ENCODE assay signal across 8 mouse cellular contexts in the genomic region with DNA sequence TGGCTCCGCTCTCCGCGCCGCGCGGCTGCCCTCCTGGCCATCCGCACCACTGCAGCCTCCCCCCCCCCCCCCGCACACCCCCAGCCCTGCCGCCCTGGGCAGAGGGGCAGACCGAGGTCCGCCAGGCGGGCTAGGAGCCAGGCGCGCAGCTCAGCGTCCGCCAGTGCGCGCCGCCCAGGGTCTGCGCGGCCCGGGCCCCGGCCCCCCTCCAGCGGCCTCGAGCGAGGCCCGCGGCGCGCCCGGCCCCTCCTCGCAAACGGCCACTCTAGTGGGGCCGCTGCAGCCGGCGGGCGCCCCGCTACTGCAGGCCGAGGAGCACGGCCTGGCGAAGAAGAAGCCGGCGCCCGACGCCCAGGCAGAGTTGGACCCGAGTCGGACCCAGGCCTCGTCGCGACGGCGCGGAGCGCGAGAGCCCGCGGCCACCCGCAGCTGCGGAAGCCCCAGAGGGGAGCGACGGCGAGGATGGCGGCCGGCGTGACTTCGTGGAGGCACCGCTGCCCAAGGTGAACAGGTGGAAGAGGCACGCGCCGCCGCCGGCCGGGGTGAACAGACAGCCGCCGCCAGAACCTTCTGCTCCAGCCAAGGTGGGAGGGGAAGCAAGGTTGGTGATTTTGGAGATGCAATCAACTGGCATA. TPM values are rescaled to one million over a fixed set of nuclear protein-coding genes. Genes with fewer than 3 reads are reported as not detected.
DNase-seq lines count a peak whose midpoint lies in the region; ATAC-seq lines count a peak whose summit lies in the region.

No protein-coding gene starts in this region.

- DNase-seq in adrenal gland, postnatal 25 days: peak; percentile 1
- DNase-seq in adrenal gland, adult 2 months: no peak
- peak; percentile 26 for DNase-seq in R1 (ENCODE audit: low read depth, low spot score)
- no peak for DNase-seq in forebrain, embryonic 14.5 days (ENCODE audit: low spot score)
- DNase-seq in adrenal gland, adult 18-20 months (ENCODE audit: low spot score in 2 of 2): no peak
- no peak for DNase-seq in B cell, adult 2 months
- no peak for DNase-seq in frontal cortex, postnatal 14 days (ENCODE audit: low spot score in 2 of 2)

- H3K9me3 ChIP-seq in forebrain, embryonic 14.5 days (replicated peaks; ENCODE audit: control insufficient read depth, low read length): peaks cover 6% of the 10 kb centered on the region
- H3K9me3 ChIP-seq in limb, embryonic 12.5 days: peaks cover 31% of the 10 kb centered on the region

- no peak overlapping the region for H3K9ac ChIP-seq in forebrain, embryonic 14.5 days (ENCODE audit: low read length)
- peak overlapping the region; percentile 34; the same call in 1 of the 2 replicates for H3K9ac ChIP-seq in limb, embryonic 12.5 days (replicated peaks)

- WGBS in forebrain, embryonic 14.5 days: 11% methylated on average over 49 of the region's 75 CpGs
- WGBS in limb, embryonic 12.5 days: 10% methylated on average over 65 of the region's 75 CpGs

- H3K4me1 ChIP-seq in forebrain, embryonic 14.5 days (ENCODE audit: control insufficient read depth, insufficient read depth, low read length): no peaks in the 10 kb centered on the region
- no peaks in the 10 kb centered on the region for H3K4me1 ChIP-seq in limb, embryonic 12.5 days (replicated peaks)

- peak overlapping the region; percentile 46 for H3K4me2 ChIP-seq in forebrain, embryonic 14.5 days (ENCODE audit: low read length)
- H3K4me2 ChIP-seq in limb, embryonic 12.5 days: peak overlapping the region; percentile 63

- H3K36me3 ChIP-seq in forebrain, embryonic 14.5 days (ENCODE audit: control insufficient read depth, insufficient read depth, low read length): no peaks in the 10 kb centered on the region
- H3K36me3 ChIP-seq in limb, embryonic 12.5 days: no peaks in the 10 kb centered on the region

- H3K27ac ChIP-seq in forebrain, embryonic 14.5 days (ENCODE audit: low read depth, low read length): no peak overlapping the region
- H3K27ac ChIP-seq in limb, embryonic 12.5 days: no peak overlapping the region

- peak; percentile 46; the same call in 1 of the 2 replicates for ATAC-seq in forebrain, embryonic 14.5 days
- peak; percentile 73; the same call in 1 of the 2 replicates for ATAC-seq in limb, embryonic 12.5 days (ENCODE audit: insufficient number of reproducible peaks, insufficient read depth, low FRiP score, low TSS enrichment, low read depth)

- H3K27me3 ChIP-seq in forebrain, embryonic 14.5 days (replicated peaks; ENCODE audit: control insufficient read depth, insufficient read depth, low read length): no peaks in the 10 kb centered on the region
- H3K27me3 ChIP-seq in limb, embryonic 12.5 days: peaks cover 35% of the 10 kb centered on the region

- peak overlapping the region; percentile 23 for H3K4me3 ChIP-seq in forebrain, embryonic 14.5 days (ENCODE audit: low read depth, low read length)
- peak overlapping the region; percentile 39 for H3K4me3 ChIP-seq in limb, embryonic 12.5 days (replicated peaks)

RNA-seq across cellular contexts. Expression of gene Defb7, which starts 40.4 kb away (rescaled TPM):
- not detected in 2 replicates for total RNA-seq in adrenal gland, postnatal 25 days (2021)
- total RNA-seq in adrenal gland, adult 2 months (2021): not detected
- polyA plus RNA-seq in adrenal gland, adult 2 months (2012; rRNA removed): not detected in 2 replicates
- polyA plus RNA-seq in forebrain, embryonic 14.5 days (2014; fragmentation: Nextera tagmentation; extraction: Ambion mirVana): not detected in 2 replicates
- not detected in 2 replicates for polyA plus RNA-seq in limb, embryonic 12.5 days (2016; fragmentation: Nextera tagmentation; extraction: Ambion mirVana)
- total RNA-seq in adrenal gland, adult 18-20 months (2021): not detected

Comparison
In these comparisons a context has a peak if more than half of its experiments do, and no peak if none do; other contexts are left out.
1. DNase-seq: peak in adrenal gland, postnatal 25 days (single experiment) and R1 (single experiment); none in adrenal gland, adult 2 months (single experiment), forebrain, embryonic 14.5 days (single experiment), adrenal gland, adult 18-20 months (0 of 2), B cell, adult 2 months (0 of 2) and frontal cortex, postnatal 14 days (0 of 2).